Mouse (Mus musculus) mesoderm, embryonic 11.5 days (tissue): ENCODE measurements around the gene Rufy2.
"Not testable (repeated sequence)": the region's sequence is repeated elsewhere in the genome, so short reads cannot be mapped to it uniquely, and the experiment has no call there.

ENCODE experiments used
- DNase-seq: peaks from one replicate; pipeline ENCODE4 v3.0.0-alpha.2; 2012; ENCODE audit warnings: low read depth, low spot score

Gene Rufy2

GRCm38 (mm10) chr10:63052011-63052410 is 72.0 kb downstream of the Rufy2 start:
- DNase-seq: no peak

GRCm38 (mm10) chr10:63053007-63053406 is 73.0 kb downstream of the Rufy2 start:
- no peak for DNase-seq

- not testable (repeated sequence) for DNase-seq
Measured at GRCm38 (mm10) chr10:63054071-63054470, 74.0 kb downstream of the Rufy2 start.

GRCm38 (mm10) chr10:63054586-63054985 is 74.6 kb downstream of the Rufy2 start:
- DNase-seq: no peak

- peak; percentile 23 for DNase-seq
Measured at GRCm38 (mm10) chr10:63056966-63057750, 77.1 kb downstream of the Rufy2 start.

DNA sequence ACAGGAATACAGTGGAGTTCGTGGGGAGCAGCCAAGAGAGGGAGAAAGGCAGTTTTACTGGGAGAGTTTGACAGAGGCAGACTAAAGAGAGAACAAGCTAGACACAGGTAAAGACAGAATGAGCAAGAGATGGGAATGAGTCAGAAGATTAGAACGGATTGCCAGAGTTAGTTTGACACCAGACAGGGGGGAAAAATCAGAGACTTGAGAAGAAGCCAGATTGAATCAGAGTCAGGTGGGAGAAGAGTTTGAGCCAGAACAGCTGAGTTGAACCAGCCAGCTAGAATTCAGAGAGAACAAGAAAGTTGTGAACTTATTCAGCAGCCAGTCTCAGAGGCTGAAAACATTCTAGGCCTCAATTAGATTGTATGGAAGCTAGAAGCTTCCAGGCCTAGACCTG is 79.8 kb downstream of the Rufy2 start, which contains the start of gene Pbld1:
TSS of gene Pbld1 (plus strand) at position 301 of the 400 bp plus-strand sequence.
- DNase-seq: no peak

DNA sequence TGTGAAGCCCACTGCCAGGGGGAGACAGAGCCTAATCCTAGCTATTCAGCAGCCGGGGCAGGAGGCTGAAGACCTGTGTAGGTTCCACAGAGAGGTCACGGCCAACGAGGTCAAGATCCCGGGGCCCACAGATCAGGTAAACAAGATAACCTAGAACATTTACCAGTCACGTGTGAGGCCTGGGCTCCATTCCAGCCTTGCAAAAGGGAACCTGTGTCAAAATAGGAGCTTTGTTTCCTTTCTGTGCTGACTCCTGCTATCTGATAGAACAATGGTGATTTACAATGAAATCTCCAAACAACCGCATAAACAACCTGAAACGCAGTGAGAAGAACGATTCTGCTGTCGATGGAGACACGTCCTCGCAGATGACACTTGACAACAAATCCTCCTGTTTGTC is 80.4 kb downstream of the Rufy2 start:
- no peak for DNase-seq

DNA sequence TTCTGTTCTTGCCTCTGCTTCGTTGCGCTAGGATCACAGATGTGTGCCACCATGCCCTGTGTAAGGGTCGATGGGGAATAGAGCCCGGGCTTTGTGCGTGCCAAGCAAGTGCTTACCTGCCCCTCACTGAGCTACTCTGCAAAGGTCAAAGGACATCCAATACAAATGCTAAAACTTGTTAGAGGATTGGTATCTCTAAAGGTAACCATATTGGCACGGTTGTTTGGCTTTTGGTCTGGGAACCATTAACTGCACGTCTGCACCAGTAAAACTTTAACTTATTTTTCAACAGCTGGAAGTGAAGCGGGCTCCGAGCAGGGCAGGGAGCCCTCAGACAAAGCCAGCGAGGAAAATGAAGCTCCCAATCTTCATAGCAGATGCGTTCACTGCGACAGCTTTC is 81.2 kb downstream of the Rufy2 start:
- DNase-seq: no peak

DNA sequence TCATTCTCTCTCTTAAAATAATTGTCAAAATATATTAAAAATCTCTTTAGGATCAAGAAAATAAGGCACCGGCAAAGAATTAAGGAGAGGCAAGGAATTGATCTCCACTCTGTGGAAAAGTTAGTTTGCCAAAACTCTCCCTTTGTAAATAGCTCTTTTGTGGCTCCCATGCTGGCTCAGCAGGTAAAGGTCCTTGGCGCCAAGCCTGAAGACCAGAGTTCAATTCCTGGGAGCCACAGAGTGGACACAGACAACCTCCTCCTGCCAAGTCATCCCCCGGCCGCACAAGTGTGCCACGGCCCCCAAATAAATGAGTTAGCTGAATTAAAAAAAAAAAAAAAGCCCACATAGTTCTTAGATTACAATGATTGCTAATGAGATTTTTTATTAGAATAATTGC is 82.7 kb downstream of the Rufy2 start:
- DNase-seq: no peak

DNA sequence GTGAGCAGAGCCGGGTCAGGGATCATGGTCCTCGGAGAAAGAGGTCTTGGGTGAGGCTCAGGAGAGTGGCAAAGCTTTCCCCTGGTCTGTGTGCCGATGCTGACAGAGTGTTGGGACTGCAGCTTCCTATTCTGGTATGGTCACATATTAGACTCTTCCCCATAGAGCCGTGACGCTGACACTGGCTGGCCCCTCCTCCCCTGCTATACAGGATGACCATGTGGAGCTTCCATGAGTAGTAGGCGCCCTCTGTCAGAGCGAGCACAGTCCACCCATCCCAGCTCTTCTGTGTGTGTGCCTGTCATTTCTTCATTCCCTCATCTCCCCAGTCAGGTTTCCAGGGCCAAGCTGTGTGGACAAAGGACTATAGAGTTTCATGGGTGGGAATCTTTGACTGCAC is 83.3 kb downstream of the Rufy2 start:
- no peak for DNase-seq

DNA sequence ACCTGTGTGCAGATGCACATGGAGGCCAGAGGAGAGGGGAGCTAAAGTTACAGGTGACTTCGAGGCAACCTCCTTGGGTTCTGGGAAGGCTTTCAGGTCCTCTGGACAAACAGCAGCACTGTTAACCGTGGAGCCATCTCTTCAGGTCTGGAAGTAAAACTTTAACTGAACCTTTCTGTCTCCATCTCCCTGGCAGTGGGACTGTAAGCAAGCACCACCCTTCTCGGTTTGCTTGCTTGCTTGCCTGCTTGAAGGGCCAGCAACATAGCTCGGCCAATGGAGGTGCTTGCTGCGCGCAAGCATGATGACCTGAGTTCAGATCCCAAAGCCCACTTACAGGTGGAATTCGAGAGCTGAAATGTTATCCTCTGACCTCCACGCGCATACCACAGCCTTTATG is 84.5 kb downstream of the Rufy2 start:
- DNase-seq: no peak

GRCm38 (mm10) chr10:63065561-63065960 is 85.5 kb downstream of the Rufy2 start:
- DNase-seq: no peak

GRCm38 (mm10) chr10:63065988-63066387 is 86.0 kb downstream of the Rufy2 start:
- DNase-seq: peak; percentile 77
